In genomic region chr8:123284493-123284892, GRCm38 (mm10) we compare ENCODE assay signal across 13 mouse cellular contexts.
"Had no signal": no experiment of that assay in that cellular context is flagged by ENCODE, and none has a peak within 500 bp of the region (broad histone marks: within the 10 kb centered on the region; RNA-seq: fewer than 3 reads in every experiment).

No protein-coding gene starts in this region.

- DNase-seq: kidney, adult 11 months; kidney, adult 9 months; kidney, postnatal 4 days; liver; liver, embryonic 13.5 days; liver, postnatal 0 days; right cerebral cortex, postnatal 14 days; thymus, postnatal 4 days had no signal

- H3K27ac ChIP-seq: kidney, postnatal 0 days; layer of hippocampus, adult 2 months; limb, embryonic 12.5 days; liver, embryonic 13.5 days; midbrain, embryonic 13.5 days; stomach, postnatal 0 days had no signal

- H3K9ac ChIP-seq: limb, embryonic 12.5 days; liver, postnatal 0 days; midbrain, embryonic 13.5 days had no signal

- H3K4me2 ChIP-seq: limb, embryonic 12.5 days; liver, embryonic 13.5 days; midbrain, embryonic 13.5 days had no signal

- H3K4me3 ChIP-seq: layer of hippocampus, adult 2 months; limb, embryonic 12.5 days; liver, embryonic 13.5 days; midbrain, embryonic 13.5 days had no signal

- H3K27me3 ChIP-seq: limb, embryonic 12.5 days; liver, embryonic 13.5 days; midbrain, embryonic 13.5 days had no signal

- H3K9me3 ChIP-seq: limb, embryonic 12.5 days; liver, embryonic 13.5 days; midbrain, embryonic 13.5 days had no signal

- H3K4me1 ChIP-seq: limb, embryonic 12.5 days; midbrain, embryonic 13.5 days had no signal

- ATAC-seq: liver, postnatal 0 days; midbrain, embryonic 13.5 days had no signal
